ENCODE assay signal across 18 mouse cellular contexts in the genomic region with DNA sequence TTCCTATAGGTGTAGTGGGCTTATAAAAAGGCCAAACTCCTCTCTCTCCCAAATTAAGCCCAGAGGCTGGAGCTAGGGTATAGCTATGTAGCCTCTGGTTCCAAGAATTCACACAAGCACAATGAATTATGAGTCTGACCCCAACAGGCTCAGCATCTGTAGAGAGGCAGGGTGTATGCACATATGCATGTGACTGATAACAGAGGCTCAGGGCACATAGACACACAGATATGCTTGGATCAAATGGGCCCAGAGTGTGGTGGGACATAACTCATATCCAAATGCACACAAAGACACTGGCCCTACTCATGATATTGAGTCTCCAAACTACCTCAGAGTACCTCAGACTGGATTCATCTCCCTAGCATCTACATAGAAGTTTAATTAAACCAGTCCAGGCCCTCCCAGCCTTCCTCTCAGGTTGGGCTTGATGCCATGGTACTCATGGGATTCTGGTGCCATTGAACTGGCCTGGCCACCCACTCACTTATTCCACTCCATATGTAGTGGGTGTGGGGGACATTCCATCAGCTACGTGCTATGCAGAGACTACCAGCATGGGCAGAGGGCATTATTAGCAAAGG. TPM values are rescaled to one million over a fixed set of nuclear protein-coding genes. Genes with fewer than 3 reads are reported as not detected.
DNase-seq lines count a peak whose midpoint lies in the region; ATAC-seq lines count a peak whose summit lies in the region.
"Had no signal": no experiment of that assay in that cellular context is flagged by ENCODE, and none has a peak within 500 bp of the region (broad histone marks: within the 10 kb centered on the region; RNA-seq: fewer than 3 reads in every experiment).

No protein-coding gene starts in this region.

- no peaks in the 10 kb centered on the region for H3K9me3 ChIP-seq in kidney, embryonic 15.5 days (replicated peaks)
- no peaks in the 10 kb centered on the region for H3K9me3 ChIP-seq in liver, embryonic 12.5 days (replicated peaks)
- no peaks in the 10 kb centered on the region for H3K9me3 ChIP-seq in midbrain, embryonic 14.5 days (ENCODE audit: control insufficient read depth, low read length)
- H3K9me3 ChIP-seq: lung, embryonic 15.5 days had no signal

- H3K4me1 ChIP-seq in kidney, embryonic 15.5 days: peaks cover 28% of the 10 kb centered on the region
- H3K4me1 ChIP-seq in liver, embryonic 12.5 days: peaks cover 86% of the 10 kb centered on the region
- peaks cover 41% of the 10 kb centered on the region for H3K4me1 ChIP-seq in midbrain, embryonic 14.5 days (ENCODE audit: control insufficient read depth, insufficient read depth, low read length)

- H3K4me3 ChIP-seq in kidney, embryonic 15.5 days (replicated peaks): no peak overlapping the region
- H3K4me3 ChIP-seq in liver, embryonic 12.5 days: peak overlapping the region; percentile 20
- no peak overlapping the region for H3K4me3 ChIP-seq in midbrain, embryonic 14.5 days (replicated peaks; ENCODE audit: low read depth, low read length)
- H3K4me3 ChIP-seq: lung, embryonic 15.5 days had no signal

- H3K4me2 ChIP-seq in kidney, embryonic 15.5 days: no peak overlapping the region
- H3K4me2 ChIP-seq in liver, embryonic 12.5 days: peak overlapping the region; percentile 68
- H3K4me2 ChIP-seq in midbrain, embryonic 14.5 days (ENCODE audit: low read length): no peak overlapping the region
- H3K4me2 ChIP-seq: hindbrain, embryonic 14.5 days; lung, embryonic 15.5 days; midbrain, embryonic 11.5 days had no signal

- no peaks in the 10 kb centered on the region for H3K36me3 ChIP-seq in kidney, embryonic 15.5 days
- peaks cover 49% of the 10 kb centered on the region for H3K36me3 ChIP-seq in liver, embryonic 12.5 days
- H3K36me3 ChIP-seq in midbrain, embryonic 14.5 days (ENCODE audit: control insufficient read depth, insufficient read depth, low read length): peaks cover 71% of the 10 kb centered on the region
- H3K36me3 ChIP-seq: lung, embryonic 15.5 days had no signal

- H3K9ac ChIP-seq in kidney, embryonic 15.5 days: no peak overlapping the region
- peak overlapping the region; percentile 75 for H3K9ac ChIP-seq in liver, embryonic 12.5 days
- no peak overlapping the region for H3K9ac ChIP-seq in midbrain, embryonic 14.5 days (replicated peaks; ENCODE audit: low read length)
- H3K9ac ChIP-seq: lung, embryonic 15.5 days had no signal

- no peak for DNase-seq in kidney, adult 18-20 months
- DNase-seq in spleen, postnatal 4 days (ENCODE audit: low spot score in 2 of 2): peak; percentile 63 to 72
- no peak for DNase-seq in right cerebral cortex, adult 18-20 months
- DNase-seq in midbrain, embryonic 14.5 days: no peak
- DNase-seq: thymus, postnatal 36 days had no signal

- peaks cover 55% of the 10 kb centered on the region for H3K27me3 ChIP-seq in kidney, embryonic 15.5 days
- peaks cover 79% of the 10 kb centered on the region for H3K27me3 ChIP-seq in liver, embryonic 12.5 days (replicated peaks)
- peaks cover 17% of the 10 kb centered on the region; the same call in 1 of the 2 replicates for H3K27me3 ChIP-seq in midbrain, embryonic 14.5 days (ENCODE audit: control insufficient read depth, insufficient read depth, low read length)

- 89% methylated on average over 1 of the region's 1 CpGs for WGBS in kidney, embryonic 15.5 days
- WGBS in liver, embryonic 12.5 days (ENCODE audit: insufficient replicate concordance): 43% methylated on average over 1 of the region's 1 CpGs
- WGBS in midbrain, embryonic 14.5 days: 90% methylated on average over 1 of the region's 1 CpGs

- H3K27ac ChIP-seq in kidney, embryonic 15.5 days: no peak overlapping the region
- H3K27ac ChIP-seq in liver, embryonic 12.5 days: peak overlapping the region; percentile 99
- H3K27ac ChIP-seq in midbrain, embryonic 14.5 days (replicated peaks; ENCODE audit: low read depth, low read length): no peak overlapping the region
- H3K27ac ChIP-seq: hindbrain, embryonic 14.5 days; lung, embryonic 15.5 days had no signal

- ATAC-seq in kidney, embryonic 15.5 days (replicated peaks; ENCODE audit: low FRiP score): peak; percentile 37; the same call in 1 of the 2 replicates
- ATAC-seq in common myeloid progenitor, adult 5-6 weeks (replicated peaks; ENCODE audit: low read depth, poor library complexity, severe bottlenecking): peak; percentile 52
- peak; percentile 98 for ATAC-seq in liver, embryonic 12.5 days
- no peak for ATAC-seq in midbrain, embryonic 14.5 days (ENCODE audit: low FRiP score, low TSS enrichment)

RNA-seq across cellular contexts. Expression of a gene that starts 8.5 kb away (rescaled TPM):
- 2.6 and 2.9 TPM in 2 replicates for polyA plus RNA-seq in kidney, embryonic 15.5 days (2015; fragmentation: Nextera tagmentation; extraction: Ambion mirVana)
- total RNA-seq in common myeloid progenitor, adult 5-6 weeks (2017): under 0.01 TPM in 1 of 2 replicates, not detected in the other
- polyA plus RNA-seq in liver, embryonic 12.5 days (2016; fragmentation: Nextera tagmentation; extraction: Ambion mirVana): 7.4 and 7.5 TPM in 2 replicates
- polyA plus RNA-seq in midbrain, embryonic 14.5 days (2014; fragmentation: Nextera tagmentation; extraction: Ambion mirVana): 112 and 126 TPM in 2 replicates

RNA-seq across cellular contexts. Expression of a gene that starts 26.3 kb away (rescaled TPM):
- 62.3 and 66.9 TPM in 2 replicates for polyA plus RNA-seq in kidney, embryonic 15.5 days (2015; fragmentation: Nextera tagmentation; extraction: Ambion mirVana)
- 41.2 and 45.7 TPM in 2 replicates for total RNA-seq in common myeloid progenitor, adult 5-6 weeks (2017)
- polyA plus RNA-seq in liver, embryonic 12.5 days (2016; fragmentation: Nextera tagmentation; extraction: Ambion mirVana): 62.9 and 64.6 TPM in 2 replicates
- 53.5 and 57.2 TPM in 2 replicates for polyA plus RNA-seq in midbrain, embryonic 14.5 days (2014; fragmentation: Nextera tagmentation; extraction: Ambion mirVana)

RNA-seq across cellular contexts. Expression of a gene that starts 33.4 kb away (rescaled TPM):
- not detected in 2 replicates for polyA plus RNA-seq in kidney, embryonic 15.5 days (2015; fragmentation: Nextera tagmentation; extraction: Ambion mirVana)
- not detected in 2 replicates for total RNA-seq in common myeloid progenitor, adult 5-6 weeks (2017)
- polyA plus RNA-seq in liver, embryonic 12.5 days (2016; fragmentation: Nextera tagmentation; extraction: Ambion mirVana): not detected in 2 replicates
- 0.34 TPM in 1 of 2 replicates, not detected in the other for polyA plus RNA-seq in midbrain, embryonic 14.5 days (2014; fragmentation: Nextera tagmentation; extraction: Ambion mirVana)
- total RNA-seq: adrenal gland, adult 18-20 months; layer of hippocampus, postnatal 10 days; left cerebral cortex, postnatal 36 days had no signal
- polyA plus RNA-seq: cortical plate, adult 2 months; heart, embryonic 14.5 days; hindbrain, embryonic 14.5 days; kidney, embryonic 16.5 days; lung, embryonic 15.5 days; midbrain, embryonic 11.5 days; small intestine, adult 2 months had no signal

RNA-seq across cellular contexts. Expression of a gene that starts 48.7 kb away (rescaled TPM):
- polyA plus RNA-seq in kidney, embryonic 15.5 days (2015; fragmentation: Nextera tagmentation; extraction: Ambion mirVana): not detected in 2 replicates
- total RNA-seq in common myeloid progenitor, adult 5-6 weeks (2017): not detected in 2 replicates
- polyA plus RNA-seq in liver, embryonic 12.5 days (2016; fragmentation: Nextera tagmentation; extraction: Ambion mirVana): not detected in 2 replicates
- polyA plus RNA-seq in midbrain, embryonic 14.5 days (2014; fragmentation: Nextera tagmentation; extraction: Ambion mirVana): not detected in 2 replicates
- total RNA-seq: adrenal gland, adult 18-20 months; layer of hippocampus, postnatal 10 days; left cerebral cortex, postnatal 36 days had no signal
- polyA plus RNA-seq: cortical plate, adult 2 months; heart, embryonic 14.5 days; hindbrain, embryonic 14.5 days; kidney, embryonic 16.5 days; lung, embryonic 15.5 days; midbrain, embryonic 11.5 days; small intestine, adult 2 months had no signal

RNA-seq across cellular contexts. Expression of a gene that starts 57.2 kb away (rescaled TPM):
- not detected in 2 replicates for polyA plus RNA-seq in kidney, embryonic 15.5 days (2015; fragmentation: Nextera tagmentation; extraction: Ambion mirVana)
- total RNA-seq in common myeloid progenitor, adult 5-6 weeks (2017): not detected in 2 replicates
- polyA plus RNA-seq in liver, embryonic 12.5 days (2016; fragmentation: Nextera tagmentation; extraction: Ambion mirVana): not detected in 2 replicates
- polyA plus RNA-seq in midbrain, embryonic 14.5 days (2014; fragmentation: Nextera tagmentation; extraction: Ambion mirVana): not detected in 2 replicates
- total RNA-seq: adrenal gland, adult 18-20 months; layer of hippocampus, postnatal 10 days; left cerebral cortex, postnatal 36 days had no signal
- polyA plus RNA-seq: cortical plate, adult 2 months; heart, embryonic 14.5 days; kidney, embryonic 16.5 days; lung, embryonic 15.5 days; midbrain, embryonic 11.5 days; small intestine, adult 2 months had no signal

Comparison
In these comparisons a context has a peak if more than half of its experiments do, and no peak if none do; other contexts are left out.
1. DNase-seq: peak in spleen, postnatal 4 days (2 of 2); none in kidney, adult 18-20 months (single experiment), right cerebral cortex, adult 18-20 months (single experiment) and midbrain, embryonic 14.5 days (single experiment).
2. RNA of a gene that starts 8.5 kb away (polyA plus RNA-seq): 112 to 126 TPM in midbrain, embryonic 14.5 days; 7.4 to 7.5 TPM in liver, embryonic 12.5 days and 2.6 to 2.9 TPM in kidney, embryonic 15.5 days; every median in the first group is over 10 times any median in the second.